Mouse (Mus musculus): ENCODE data around the gene Zdhhc24. TPM values are rescaled to one million over a fixed set of nuclear protein-coding genes. Genes with fewer than 3 reads are reported as not detected.

The Zdhhc24 gene
- 12.2 and 13.6 TPM in 2 replicates for polyA plus RNA-seq (2014; fragmentation: Nextera tagmentation; extraction: Ambion mirVana)

DNA sequence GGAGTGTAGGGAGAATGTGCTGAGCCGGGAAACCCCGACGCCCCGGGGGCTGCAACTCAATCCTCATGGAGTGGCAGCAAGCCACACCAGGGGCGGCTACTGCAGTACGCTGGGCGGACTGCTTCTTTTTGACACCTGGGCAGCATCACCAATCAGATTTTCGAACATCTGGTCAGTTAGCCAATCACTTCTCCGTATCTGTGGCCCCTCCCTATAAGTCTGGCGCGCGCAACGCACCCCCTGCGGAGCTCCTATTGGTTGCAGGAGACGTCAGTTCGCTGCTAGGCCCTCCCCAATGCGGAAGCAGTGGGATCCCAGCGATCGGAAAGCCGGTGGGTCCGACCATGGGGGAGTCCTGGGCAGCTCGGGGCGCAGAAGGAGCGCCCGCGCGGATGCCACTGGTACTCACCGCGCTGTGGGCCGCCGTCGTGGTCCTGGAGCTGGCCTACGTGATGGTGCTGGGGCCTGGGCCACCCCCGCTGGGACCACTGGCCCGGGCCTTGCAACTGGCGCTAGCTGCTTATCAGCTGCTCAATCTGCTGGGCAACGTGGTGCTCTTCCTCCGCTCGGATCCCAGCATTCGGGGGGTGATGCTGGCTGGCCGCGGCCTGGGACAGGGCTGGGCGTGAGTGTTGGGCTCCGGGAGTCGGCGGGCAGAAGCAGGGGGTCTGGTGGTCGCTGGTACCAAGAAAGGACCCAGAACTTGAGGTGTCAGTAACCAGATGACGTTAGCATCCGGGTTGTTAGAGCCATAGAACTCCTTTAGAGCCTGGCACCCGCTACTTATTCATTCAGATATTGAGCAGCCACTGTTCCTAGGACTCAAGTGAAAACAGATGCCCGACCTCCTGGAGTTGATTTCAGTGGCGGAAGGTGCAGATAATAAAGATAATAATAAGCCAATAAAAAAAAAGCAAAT lies at the start of gene Zdhhc24:
Zdhhc24 (plus strand) TSS at position 264 of the 919 bp plus-strand sequence.
- DNase-seq (ENCODE audit: low spot score): peak; percentile 95
- H3K9ac ChIP-seq (ENCODE audit: low read depth, low read length): peak within 1 kb of the TSS; percentile 94
- 1% methylated on average over 52 of the region's 52 CpGs for WGBS
- H3K4me3 ChIP-seq (ENCODE audit: low read depth, low read length): peak within 1 kb of the TSS; percentile 94
- peak within 1 kb of the TSS; percentile 88 for H3K4me2 ChIP-seq
- peak within 1 kb of the TSS; percentile 86 for H3K27ac ChIP-seq (ENCODE audit: low read depth, low read length)
- H3K9me3 ChIP-seq (ENCODE audit: control insufficient read depth, low read length): no peaks in the 10 kb centered on the region
- H3K27me3 ChIP-seq (replicated peaks; ENCODE audit: control insufficient read depth, insufficient read depth, low read length): peaks cover 7% of the 10 kb centered on the region
- ATAC-seq (replicated peaks; ENCODE audit: low FRiP score): peak; percentile 98
- peaks cover 5% of the 10 kb centered on the region; the same call in 1 of the 2 replicates for H3K36me3 ChIP-seq (ENCODE audit: control insufficient read depth, insufficient read depth, low read length)
- peaks cover 22% of the 10 kb centered on the region for H3K4me1 ChIP-seq (replicated peaks; ENCODE audit: control insufficient read depth, insufficient read depth, low read length)

DNA sequence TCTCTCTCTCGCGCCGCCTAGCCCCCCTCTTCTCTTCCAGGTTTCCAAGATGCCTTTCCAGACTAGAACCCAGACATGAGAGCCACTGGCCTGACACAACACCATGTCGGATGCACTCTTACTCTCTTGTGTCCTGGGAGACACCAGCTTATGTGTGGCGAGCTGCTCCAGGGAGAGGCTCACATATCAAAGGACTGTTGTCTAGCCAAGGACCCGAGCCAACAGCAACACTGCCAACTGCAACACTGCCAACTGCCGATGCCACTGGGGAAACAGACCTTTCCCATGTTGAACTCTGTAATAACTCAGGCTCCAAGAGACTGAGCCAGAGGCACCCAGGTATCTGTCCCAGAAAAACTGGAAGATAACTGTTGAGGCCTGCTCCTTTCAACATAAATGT lies 49.3 kb upstream of the Zdhhc24 start:
- WGBS: 76% methylated on average over 7 of the region's 7 CpGs
- ATAC-seq (replicated peaks; ENCODE audit: low FRiP score): no peak

DNA sequence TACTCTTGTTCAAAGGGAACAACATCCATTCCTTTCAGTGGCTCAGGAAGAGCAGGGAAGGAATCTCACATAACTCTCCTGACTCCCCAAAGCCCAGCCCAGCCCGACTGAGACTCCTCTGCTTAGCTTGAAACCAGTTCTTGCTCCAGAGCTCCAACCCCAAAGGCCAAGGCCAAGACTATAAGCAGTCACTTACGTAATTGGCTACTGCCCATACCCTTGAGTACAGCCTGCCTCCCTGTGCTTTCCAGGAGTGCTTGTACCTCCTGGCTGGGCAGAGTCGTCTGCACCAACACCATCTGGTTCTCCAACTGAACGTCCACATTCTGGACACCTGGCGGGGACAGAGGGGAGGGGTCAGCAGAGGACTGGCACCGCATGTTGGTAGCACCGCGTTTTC lies 44.5 kb upstream of the Zdhhc24 start:
- H3K4me1 ChIP-seq (replicated peaks; ENCODE audit: control insufficient read depth, insufficient read depth, low read length): peaks cover 10% of the 10 kb centered on the region
- H3K9ac ChIP-seq (ENCODE audit: low read depth, low read length): no peak overlapping the region
- no peak overlapping the region for H3K27ac ChIP-seq (ENCODE audit: low read depth, low read length)
- WGBS: 83% methylated on average over 8 of the region's 8 CpGs
- DNase-seq (ENCODE audit: low spot score): no peak
- no peaks in the 10 kb centered on the region for H3K9me3 ChIP-seq (ENCODE audit: control insufficient read depth, low read length)
- no peaks in the 10 kb centered on the region for H3K27me3 ChIP-seq (replicated peaks; ENCODE audit: control insufficient read depth, insufficient read depth, low read length)
- ATAC-seq (replicated peaks; ENCODE audit: low FRiP score): no peak
- no peak overlapping the region for H3K4me3 ChIP-seq (ENCODE audit: low read depth, low read length)
- H3K4me2 ChIP-seq: no peak overlapping the region
- 0 out of 2 replicates have a peak, but pooled peaks cover 2% of the 10 kb centered on the region for H3K36me3 ChIP-seq (ENCODE audit: control insufficient read depth, insufficient read depth, low read length)

More for the DNA sequence above, 49.3 kb upstream of the Zdhhc24 start:
- Histone ChIP-seq H3K4me3 (ENCODE audit: low read depth, low read length) (no peak overlapping the region), H3K27ac (ENCODE audit: low read depth, low read length) (no peak overlapping the region), H3K4me2 (no peak overlapping the region), H3K9ac (ENCODE audit: low read depth, low read length) (no peak overlapping the region), H3K27me3 (replicated peaks; ENCODE audit: control insufficient read depth, insufficient read depth, low read length) (no peaks in the 10 kb centered on the region), H3K9me3 (ENCODE audit: control insufficient read depth, low read length) (no peaks in the 10 kb centered on the region), H3K4me1 (replicated peaks; ENCODE audit: control insufficient read depth, insufficient read depth, low read length) (no peaks in the 10 kb centered on the region), H3K36me3 (ENCODE audit: control insufficient read depth, insufficient read depth, low read length) (peaks cover 7% of the 10 kb centered on the region)
- no peak for DNase-seq (ENCODE audit: low spot score)

DNA sequence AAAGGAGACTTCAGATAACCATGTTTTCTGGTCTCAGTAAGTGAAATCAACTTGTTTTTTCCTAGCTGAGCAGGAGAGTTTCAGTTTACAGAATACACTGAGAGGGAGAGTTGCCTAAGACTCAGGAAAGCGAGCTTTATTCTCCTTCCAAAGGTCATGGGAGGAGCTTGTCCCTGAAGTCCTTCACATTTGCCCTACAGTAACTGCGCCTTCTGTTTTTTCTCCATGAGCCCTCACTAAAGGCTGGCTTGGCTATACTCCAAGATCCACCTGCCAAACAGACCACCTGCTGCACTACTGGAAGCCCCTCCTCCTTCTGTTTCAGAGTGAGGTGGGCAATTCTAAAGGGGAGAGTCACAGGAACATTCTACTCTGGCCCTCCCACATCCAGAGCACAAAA lies 42.4 kb upstream of the Zdhhc24 start:
- H3K9me3 ChIP-seq (ENCODE audit: control insufficient read depth, low read length): no peaks in the 10 kb centered on the region
- 84% methylated on average over 2 of the region's 2 CpGs for WGBS
- 0 out of 2 replicates have a peak, but pooled peaks cover 2% of the 10 kb centered on the region for H3K36me3 ChIP-seq (ENCODE audit: control insufficient read depth, insufficient read depth, low read length)
- peaks cover 14% of the 10 kb centered on the region for H3K4me1 ChIP-seq (replicated peaks; ENCODE audit: control insufficient read depth, insufficient read depth, low read length)
- H3K27ac ChIP-seq (ENCODE audit: low read depth, low read length): no peak overlapping the region
- no peak overlapping the region for H3K4me2 ChIP-seq
- ATAC-seq (replicated peaks; ENCODE audit: low FRiP score): no peak
- DNase-seq (ENCODE audit: low spot score): no peak
- no peak overlapping the region for H3K9ac ChIP-seq (ENCODE audit: low read depth, low read length)
- no peak overlapping the region for H3K4me3 ChIP-seq (ENCODE audit: low read depth, low read length)
- H3K27me3 ChIP-seq (replicated peaks; ENCODE audit: control insufficient read depth, insufficient read depth, low read length): peaks cover 14% of the 10 kb centered on the region

DNA sequence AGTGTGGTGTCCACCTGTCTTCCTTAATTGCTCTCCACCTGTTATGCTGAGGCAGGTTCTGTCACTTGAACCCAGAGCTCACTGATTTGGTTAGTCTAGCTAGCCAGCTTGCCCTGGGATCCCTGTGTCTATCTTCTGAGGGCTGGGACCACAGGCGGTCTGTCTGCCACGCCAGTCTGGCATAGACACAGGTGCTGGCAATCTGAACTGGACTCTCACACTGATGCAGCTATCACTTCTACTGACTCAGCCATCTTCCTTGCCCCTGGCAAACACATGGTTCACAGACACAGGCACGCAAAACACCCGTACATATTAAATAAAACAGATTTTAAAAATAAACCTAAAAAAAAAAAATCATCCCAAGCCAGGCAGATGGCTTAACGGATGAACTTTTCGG lies 41.4 kb upstream of the Zdhhc24 start:
- H3K4me2 ChIP-seq: no peak overlapping the region
- no peaks in the 10 kb centered on the region for H3K36me3 ChIP-seq (ENCODE audit: control insufficient read depth, insufficient read depth, low read length)
- H3K4me3 ChIP-seq (ENCODE audit: low read depth, low read length): no peak overlapping the region
- no peak for DNase-seq (ENCODE audit: low spot score)
- H3K9me3 ChIP-seq (ENCODE audit: control insufficient read depth, low read length): no peaks in the 10 kb centered on the region
- H3K4me1 ChIP-seq (replicated peaks; ENCODE audit: control insufficient read depth, insufficient read depth, low read length): peaks cover 14% of the 10 kb centered on the region
- H3K27ac ChIP-seq (ENCODE audit: low read depth, low read length): no peak overlapping the region
- H3K9ac ChIP-seq (ENCODE audit: low read depth, low read length): no peak overlapping the region
- peaks cover 24% of the 10 kb centered on the region for H3K27me3 ChIP-seq (replicated peaks; ENCODE audit: control insufficient read depth, insufficient read depth, low read length)
- WGBS: 93% methylated on average over 6 of the region's 6 CpGs
- no peak for ATAC-seq (replicated peaks; ENCODE audit: low FRiP score)

DNA sequence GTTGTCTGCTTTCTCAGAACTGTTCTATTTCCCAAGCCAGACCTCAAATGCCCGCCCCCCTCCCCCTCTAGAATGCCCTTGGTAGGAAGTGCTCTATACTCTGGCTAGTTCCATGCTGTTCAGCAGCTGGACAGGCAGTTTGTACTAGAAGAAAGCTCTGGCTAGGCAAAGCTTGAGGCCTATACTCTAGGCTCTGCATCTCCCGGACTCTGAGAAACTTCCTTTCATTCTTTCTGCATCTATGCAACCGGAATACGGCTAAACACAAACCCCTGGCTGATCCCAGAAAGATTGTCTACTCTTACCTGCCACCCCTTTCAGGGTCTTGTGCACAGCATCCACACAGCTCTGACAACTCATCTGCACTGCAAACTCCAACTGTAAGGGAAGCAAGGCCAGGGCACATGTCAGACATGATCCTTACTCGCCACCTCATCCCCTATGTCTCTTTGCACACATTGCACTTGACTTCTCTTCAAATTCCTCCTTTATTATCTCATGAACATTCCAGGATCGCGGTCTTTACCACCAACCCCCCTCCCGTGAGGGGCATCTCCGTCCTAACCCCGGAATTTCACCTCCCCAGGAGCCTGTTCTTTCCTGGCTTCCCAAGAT lies 39.8 kb upstream of the Zdhhc24 start:
- peaks cover 34% of the 10 kb centered on the region for H3K27me3 ChIP-seq (replicated peaks; ENCODE audit: control insufficient read depth, insufficient read depth, low read length)
- H3K9me3 ChIP-seq (ENCODE audit: control insufficient read depth, low read length): no peaks in the 10 kb centered on the region
- H3K4me3 ChIP-seq (ENCODE audit: low read depth, low read length): peak overlapping the region; percentile 72
- H3K4me1 ChIP-seq (replicated peaks; ENCODE audit: control insufficient read depth, insufficient read depth, low read length): peaks cover 14% of the 10 kb centered on the region
- H3K9ac ChIP-seq (ENCODE audit: low read depth, low read length): peak overlapping the region; percentile 86
- WGBS: 33% methylated on average over 10 of the region's 10 CpGs
- DNase-seq (ENCODE audit: low spot score) (no peak), ATAC-seq (replicated peaks; ENCODE audit: low FRiP score) (peak; percentile 34; the same call in 1 of the 2 replicates)
- H3K27ac ChIP-seq (ENCODE audit: low read depth, low read length): 0 out of 2 replicates have a peak overlapping the region, but pooled peaks have one; percentile 53
- H3K4me2 ChIP-seq: peak overlapping the region; percentile 99
- no peaks in the 10 kb centered on the region for H3K36me3 ChIP-seq (ENCODE audit: control insufficient read depth, insufficient read depth, low read length)

DNA sequence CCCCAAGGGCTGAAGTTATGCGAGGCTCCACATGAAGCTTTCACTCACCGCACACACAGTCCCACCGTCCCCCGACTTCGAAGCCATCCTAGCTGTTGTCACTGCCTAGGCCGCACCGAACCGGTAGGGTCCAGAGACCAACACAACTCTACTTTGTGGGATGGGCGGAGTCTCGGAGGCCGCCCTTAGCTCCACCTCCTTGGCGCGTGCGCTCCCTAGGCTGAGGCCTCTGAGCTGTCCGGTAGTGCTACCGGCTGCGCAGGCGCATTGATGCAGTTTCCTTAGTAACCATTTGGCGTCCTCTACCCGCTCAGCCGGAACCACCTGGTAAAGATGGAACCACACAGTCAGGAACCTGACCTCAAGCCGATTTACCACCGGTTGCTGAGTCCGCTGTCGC lies 39.3 kb upstream of the Zdhhc24 start, which contains the start of the genes Ccs and Ccdc87:
Ccs (minus strand) TSS at position 184 of the 400 bp plus-strand sequence.
Ccdc87 (plus strand) TSS at position 218 of the 400 bp plus-strand sequence.
- ATAC-seq (replicated peaks; ENCODE audit: low FRiP score): peak; percentile 98
- H3K4me3 ChIP-seq (ENCODE audit: low read depth, low read length): peak within 1 kb of the TSS; percentile 72
- H3K9ac ChIP-seq (ENCODE audit: low read depth, low read length): peak within 1 kb of the TSS; percentile 86
- peaks cover 14% of the 10 kb centered on the region for H3K4me1 ChIP-seq (replicated peaks; ENCODE audit: control insufficient read depth, insufficient read depth, low read length)
- 0 out of 2 replicates have a peak within 1 kb of the TSS, but pooled peaks have one; percentile 53 for H3K27ac ChIP-seq (ENCODE audit: low read depth, low read length)
- no peaks in the 10 kb centered on the region for H3K9me3 ChIP-seq (ENCODE audit: control insufficient read depth, low read length)
- peaks cover 34% of the 10 kb centered on the region for H3K27me3 ChIP-seq (replicated peaks; ENCODE audit: control insufficient read depth, insufficient read depth, low read length)
- DNase-seq (ENCODE audit: low spot score): peak; percentile 90
- H3K36me3 ChIP-seq (ENCODE audit: control insufficient read depth, insufficient read depth, low read length): no peaks in the 10 kb centered on the region
- WGBS: under 1% methylated on average over 25 of the region's 25 CpGs
- peak within 1 kb of the TSS; percentile 99 for H3K4me2 ChIP-seq

DNA sequence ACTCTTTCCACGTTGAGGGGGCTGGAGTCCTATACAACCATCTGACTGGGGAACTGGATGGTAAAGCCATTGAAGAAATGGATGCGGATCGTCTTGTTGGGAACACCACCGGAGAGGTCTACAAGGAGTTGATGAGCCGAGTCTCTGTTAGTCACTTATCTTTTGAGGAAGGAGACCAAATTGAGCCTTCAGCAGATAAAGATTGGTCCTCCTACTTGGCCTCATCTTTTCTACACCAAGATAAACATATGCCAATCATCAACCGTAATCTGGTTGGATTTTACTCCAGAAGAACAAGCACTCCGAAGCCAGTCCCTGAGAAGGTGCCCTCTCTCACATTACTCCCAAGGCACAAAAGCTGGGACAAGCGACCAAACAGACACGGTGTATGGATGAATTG lies 37.6 kb upstream of the Zdhhc24 start:
- Histone ChIP-seq H3K9ac (ENCODE audit: low read depth, low read length) (no peak overlapping the region), H3K9me3 (ENCODE audit: control insufficient read depth, low read length) (no peaks in the 10 kb centered on the region), H3K27me3 (replicated peaks; ENCODE audit: control insufficient read depth, insufficient read depth, low read length) (peaks cover 34% of the 10 kb centered on the region), H3K27ac (ENCODE audit: low read depth, low read length) (no peak overlapping the region), H3K4me2 (no peak overlapping the region), H3K4me1 (replicated peaks; ENCODE audit: control insufficient read depth, insufficient read depth, low read length) (peaks cover 14% of the 10 kb centered on the region), H3K4me3 (ENCODE audit: low read depth, low read length) (no peak overlapping the region), H3K36me3 (ENCODE audit: control insufficient read depth, insufficient read depth, low read length) (no peaks in the 10 kb centered on the region)
- ATAC-seq (replicated peaks; ENCODE audit: low FRiP score): no peak
- no peak for DNase-seq (ENCODE audit: low spot score)
- WGBS: 71% methylated on average over 9 of the region's 9 CpGs
